Mouse (Mus musculus) neural tube, embryonic 14.5 days (tissue): Measurements from ENCODE around the gene Rhebl1. TPM values are rescaled to one million over a fixed set of nuclear protein-coding genes. Genes with fewer than 3 reads are reported as not detected.
A peak's percentile ranks its signal among the peaks of the same experiment; 100 is the strongest.
"Not testable (repeated sequence)": the region's sequence is repeated elsewhere in the genome, so short reads cannot be mapped to it uniquely, and the experiment has no call there.

Experiments
- ATAC-seq: fragments of 200-750 bp; cut with Nextera tagmentation; 2 replicates; pipeline ENCODE4 v1.8.0; 2017; ENCODE audit warnings: low read depth, mild to moderate bottlenecking, moderate TSS enrichment, moderate library complexity
- H3K27ac ChIP-seq: fragments of 300-500 bp; sonication (generic); 2 replicates; pipeline ENCODE4 v1.5.1; 2014; ENCODE audit warnings: low read depth, mild to moderate bottlenecking, control low read depth, low read length, moderate library complexity, mixed read lengths
- H3K27me3 ChIP-seq: fragments of 300-500 bp; sonication (generic); 2 replicates; pipeline ENCODE4 v1.6.1; 2014; ENCODE audit warnings: low read length; ENCODE audit not compliant: control insufficient read depth, insufficient read depth
- H3K36me3 ChIP-seq: fragments of 300-500 bp; sonication (generic); 2 replicates; pipeline ENCODE4 v1.6.1; 2014; ENCODE audit warnings: low read length, mixed read lengths; ENCODE audit not compliant: control insufficient read depth, insufficient read depth
- H3K4me1 ChIP-seq: fragments of 300-500 bp; sonication (generic); 2 replicates; pipeline ENCODE4 v1.6.1; 2014; ENCODE audit warnings: low read length; ENCODE audit not compliant: control insufficient read depth, insufficient read depth
- H3K4me2 ChIP-seq: fragments of 300-500 bp; sonication (generic); 2 replicates; pipeline ENCODE4 v1.6.1; 2014; ENCODE audit warnings: mild to moderate bottlenecking, low read depth, low read length, control low read depth
- H3K4me3 ChIP-seq: fragments of 300-500 bp; sonication (generic); 2 replicates; pipeline ENCODE4 v1.5.1; 2014; ENCODE audit warnings: low read depth, low read length, control low read depth, mixed read lengths
- H3K9ac ChIP-seq: fragments of 300-500 bp; sonication (generic); replicated peaks from 2 replicates; pipeline ENCODE4 v1.6.1; 2014; ENCODE audit warnings: low read depth, mild to moderate bottlenecking, control low read depth, low read length, mixed read lengths
- H3K9me3 ChIP-seq: fragments of 300-500 bp; sonication (generic); 2 replicates; pipeline ENCODE4 v1.6.1; 2016; ENCODE audit warnings: low read length; ENCODE audit not compliant: control insufficient read depth
- WGBS: fragments of 180-500 bp; shearing (Covaris S2); extraction: QIAGEN DNeasy Blood & Tissue Kit; methylation state at CpG from one replicate; pipeline ENCODE4 v1.1.7; 2014; 5-methylcytosine and 5-hydroxymethylcytosine counted together
- polyA plus RNA-seq: library from polyadenylated mRNA; unstranded; fragments of >200 nt; fragmentation: Nextera tagmentation; extraction: Ambion mirVana; gene quantifications from 2 replicates; pipeline ENCODE4 v1.2.1, GENCODE M21; 2014

Gene Rhebl1
- polyA plus RNA-seq, 1 experiment from 2014 or later: 21.3 TPM

DNA sequence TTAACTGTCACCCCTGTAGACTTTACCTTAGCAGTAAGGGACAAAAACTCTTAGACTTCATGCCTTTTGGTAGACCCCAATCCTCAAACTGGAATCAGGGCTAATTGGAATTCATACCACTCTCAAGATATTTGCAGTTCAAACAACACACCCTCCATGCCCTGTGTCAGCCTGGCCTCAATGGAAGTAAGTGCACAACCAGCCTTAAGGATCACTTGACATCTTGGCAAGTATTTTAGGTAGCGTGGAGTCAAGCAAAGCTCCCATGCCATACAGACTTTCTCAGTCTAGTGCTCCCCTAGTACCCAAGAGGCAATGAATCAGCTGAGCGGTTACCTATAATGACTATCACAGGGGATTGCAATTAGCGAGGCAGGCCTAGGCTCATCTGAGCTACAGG is 36.7 kb upstream of the Rhebl1 start:
- no peak overlapping the region for H3K9ac ChIP-seq
- peaks cover 20% of the 10 kb centered on the region for H3K4me1 ChIP-seq
- H3K4me3 ChIP-seq: no peak overlapping the region
- no peaks in the 10 kb centered on the region for H3K27me3 ChIP-seq
- no peak for ATAC-seq
- H3K36me3 ChIP-seq: peaks cover 9% of the 10 kb centered on the region; the same call in 1 of the 2 replicates
- H3K4me2 ChIP-seq: no peak overlapping the region
- H3K27ac ChIP-seq: no peak overlapping the region
- 60% methylated on average over 3 of the region's 3 CpGs for WGBS
- no peaks in the 10 kb centered on the region for H3K9me3 ChIP-seq

DNA sequence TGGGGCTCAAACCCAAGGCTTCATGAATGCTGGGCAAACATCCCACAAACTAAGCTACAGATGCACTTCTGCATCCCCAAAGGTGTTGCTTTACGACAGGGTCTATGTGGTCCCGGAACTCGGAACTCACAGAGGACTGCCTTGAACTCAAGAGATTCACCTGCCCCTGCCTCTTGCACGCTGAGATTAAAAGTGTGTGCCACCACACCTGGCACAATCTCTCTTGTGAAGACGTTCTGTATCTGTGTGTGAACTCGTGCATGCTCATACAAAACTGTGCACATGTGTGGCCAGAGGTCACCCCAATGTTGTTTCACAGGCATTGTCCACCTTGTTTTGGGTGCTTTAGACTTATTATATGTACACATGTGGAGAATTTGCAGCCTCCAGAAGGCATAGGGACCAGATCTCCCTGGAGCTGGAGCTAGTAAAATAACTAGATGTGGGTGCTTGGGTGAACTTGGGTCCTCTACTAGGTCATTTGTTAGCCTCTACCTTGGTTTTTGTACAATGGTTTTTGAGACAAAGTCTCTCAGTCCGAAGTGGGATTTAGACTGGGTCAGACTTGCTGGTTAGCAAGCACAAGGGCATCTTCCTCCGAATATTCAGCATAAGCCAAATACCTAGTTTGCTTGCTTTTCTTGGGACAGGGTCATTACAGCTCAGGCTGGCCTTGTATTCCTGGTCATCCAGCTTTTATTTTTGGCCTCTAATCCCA is 35.8 kb upstream of the Rhebl1 start:
- Histone ChIP-seq H3K27me3 (no peaks in the 10 kb centered on the region), H3K36me3 (peaks cover 9% of the 10 kb centered on the region; the same call in 1 of the 2 replicates), H3K9me3 (no peaks in the 10 kb centered on the region), H3K4me2 (no peak overlapping the region), H3K9ac (no peak overlapping the region), H3K4me1 (peaks cover 15% of the 10 kb centered on the region), H3K27ac (no peak overlapping the region), H3K4me3 (no peak overlapping the region)
- 51% methylated on average over 8 of the region's 8 CpGs for WGBS
- ATAC-seq: no peak

DNA sequence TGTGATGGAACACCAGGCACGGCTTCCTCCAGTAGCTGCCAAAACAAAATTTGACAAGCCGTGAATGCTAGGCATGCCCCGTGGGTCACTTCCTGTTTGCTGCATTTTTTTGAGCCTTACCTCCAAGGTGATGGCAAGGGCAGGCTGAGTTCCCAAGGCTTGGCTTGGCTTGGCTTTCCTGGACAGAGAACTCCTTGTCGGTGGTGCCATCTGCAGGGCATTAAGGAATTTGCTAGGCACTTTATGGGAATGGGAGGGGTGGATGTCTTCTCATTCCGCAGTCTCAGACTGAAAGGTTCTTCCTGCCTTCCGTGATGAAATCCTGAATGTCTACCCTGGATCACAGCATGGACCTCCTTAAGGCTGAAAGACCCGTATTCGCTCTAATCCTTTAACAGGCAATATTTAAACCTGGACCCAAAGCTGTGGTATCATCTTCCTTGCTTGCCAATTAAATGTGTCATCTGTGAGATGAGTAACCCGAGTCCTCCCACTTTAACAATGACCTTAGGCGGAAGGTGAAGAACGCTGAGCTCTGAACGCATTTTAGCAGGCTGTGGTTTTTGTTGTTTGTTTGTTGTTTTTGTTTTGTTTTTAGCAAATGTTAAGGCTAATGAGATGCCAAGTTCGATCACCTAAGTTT is 34.4 kb upstream of the Rhebl1 start:
- H3K4me1 ChIP-seq: peaks cover 9% of the 10 kb centered on the region
- no peak overlapping the region for H3K4me3 ChIP-seq
- no peak overlapping the region for H3K9ac ChIP-seq
- H3K27me3 ChIP-seq: no peaks in the 10 kb centered on the region
- no peak overlapping the region for H3K4me2 ChIP-seq
- no peak overlapping the region for H3K27ac ChIP-seq
- H3K36me3 ChIP-seq: peaks cover 9% of the 10 kb centered on the region; the same call in 1 of the 2 replicates
- no peaks in the 10 kb centered on the region for H3K9me3 ChIP-seq
- no peak; the same call in 1 of the 2 replicates for ATAC-seq
- WGBS: 19% methylated on average over 13 of the region's 13 CpGs

DNA sequence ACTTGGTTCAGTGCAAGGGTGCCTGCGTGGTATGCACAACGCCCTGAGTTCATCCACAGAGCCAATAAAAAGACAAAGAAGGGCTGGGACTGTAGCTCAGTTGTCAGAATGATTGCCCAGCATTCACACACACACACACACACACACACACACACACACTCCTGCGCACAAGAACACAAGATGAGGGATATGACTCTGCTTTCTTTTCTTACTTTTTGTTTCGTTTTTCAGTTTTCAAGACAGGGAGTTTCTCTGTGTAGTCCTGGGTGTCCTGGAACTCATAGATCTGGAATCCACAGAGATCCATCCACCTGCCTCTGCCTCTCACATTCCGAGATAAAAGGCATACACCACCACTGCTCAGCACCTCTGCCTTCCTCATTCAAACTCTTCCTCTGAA is 33.2 kb upstream of the Rhebl1 start:
- H3K4me3 ChIP-seq: no peak overlapping the region
- 78% methylated on average over 5 of the region's 5 CpGs for WGBS
- no peak overlapping the region for H3K4me2 ChIP-seq
- H3K27me3 ChIP-seq: no peaks in the 10 kb centered on the region
- peaks cover 6% of the 10 kb centered on the region; the same call in 1 of the 2 replicates for H3K4me1 ChIP-seq
- no peak overlapping the region for H3K9ac ChIP-seq
- ATAC-seq: no peak
- peaks cover 9% of the 10 kb centered on the region; the same call in 1 of the 2 replicates for H3K36me3 ChIP-seq
- H3K9me3 ChIP-seq: no peaks in the 10 kb centered on the region
- H3K27ac ChIP-seq: no peak overlapping the region

DNA sequence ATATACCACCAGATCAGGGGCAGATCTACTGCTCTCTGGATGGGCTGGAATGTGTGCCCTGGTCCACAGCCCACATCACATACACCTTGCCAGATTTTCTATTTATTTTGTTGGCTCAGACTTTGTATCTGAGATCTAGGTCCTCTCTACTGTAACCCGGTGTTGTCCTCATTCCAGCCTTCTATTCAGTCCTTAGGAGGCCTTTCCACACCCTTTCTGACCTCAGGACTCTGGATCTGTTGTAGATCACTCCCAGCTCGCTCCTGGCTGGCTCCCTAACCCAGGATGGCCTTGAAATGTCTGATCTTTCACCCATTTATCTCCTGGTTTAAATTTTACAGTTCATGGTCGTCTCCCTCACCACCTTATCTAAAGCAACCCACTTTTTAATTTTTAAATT is 30.3 kb upstream of the Rhebl1 start:
- Histone ChIP-seq H3K4me3 (no peak overlapping the region), H3K4me1 (no peaks in the 10 kb centered on the region), H3K4me2 (no peak overlapping the region), H3K27me3 (no peaks in the 10 kb centered on the region), H3K27ac (no peak overlapping the region), H3K36me3 (no peaks in the 10 kb centered on the region), H3K9ac (no peak overlapping the region), H3K9me3 (no peaks in the 10 kb centered on the region)
- no peak for ATAC-seq
- 84% methylated on average over 3 of the region's 3 CpGs for WGBS

DNA sequence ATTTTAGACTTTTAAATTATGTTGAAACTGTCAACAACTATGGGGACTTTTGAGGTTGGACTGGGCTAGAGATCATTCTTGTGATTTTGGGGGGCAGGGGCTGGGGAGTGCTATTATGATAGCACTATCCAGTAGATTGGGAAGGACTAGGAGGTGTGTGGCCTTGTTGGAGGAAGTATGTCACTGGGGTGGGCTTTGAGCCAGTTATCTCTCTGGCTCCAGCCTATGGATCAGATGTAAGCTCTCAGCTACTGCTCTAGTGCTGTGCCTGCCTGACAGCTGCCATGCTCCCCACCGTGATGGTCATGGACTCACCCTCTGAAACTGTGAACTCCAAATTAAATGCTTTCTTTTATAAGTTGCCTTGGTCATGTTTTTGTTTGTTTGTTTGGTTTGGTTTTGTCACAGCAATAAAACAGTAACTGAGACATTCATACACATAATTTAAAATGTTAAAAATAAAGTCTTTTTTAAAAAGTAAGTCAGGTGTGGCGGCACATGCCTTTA is 28.7 kb upstream of the Rhebl1 start:
- WGBS: 88% methylated on average over 2 of the region's 2 CpGs
- H3K9ac ChIP-seq: no peak overlapping the region
- H3K36me3 ChIP-seq: no peaks in the 10 kb centered on the region
- no peak overlapping the region for H3K27ac ChIP-seq
- H3K4me3 ChIP-seq: no peak overlapping the region
- H3K4me2 ChIP-seq: no peak overlapping the region
- no peak for ATAC-seq
- no peaks in the 10 kb centered on the region for H3K9me3 ChIP-seq
- H3K4me1 ChIP-seq: no peaks in the 10 kb centered on the region
- no peaks in the 10 kb centered on the region for H3K27me3 ChIP-seq

DNA sequence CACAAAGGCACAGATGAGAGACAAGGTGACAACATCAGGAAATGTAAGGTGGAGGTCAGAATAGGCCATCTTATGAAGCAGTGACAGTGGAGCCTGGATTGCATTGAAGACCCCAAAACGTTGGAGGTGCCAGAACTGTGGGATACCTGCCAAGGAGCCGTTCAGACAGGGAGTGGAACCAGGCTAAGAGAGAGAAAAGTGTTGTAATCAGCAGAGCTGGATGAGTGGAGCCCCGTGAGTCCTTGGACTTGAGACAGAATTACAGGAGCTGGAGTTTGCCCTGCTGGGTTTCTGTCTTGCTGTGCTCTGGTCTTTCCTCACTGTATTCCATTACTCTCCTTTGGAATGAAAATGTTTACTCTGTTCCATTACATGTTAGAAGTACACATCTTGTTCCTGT is 28.2 kb upstream of the Rhebl1 start:
- H3K4me1 ChIP-seq: no peaks in the 10 kb centered on the region
- no peak overlapping the region for H3K27ac ChIP-seq
- no peak overlapping the region for H3K4me2 ChIP-seq
- H3K27me3 ChIP-seq: peaks cover 2% of the 10 kb centered on the region; the same call in 1 of the 2 replicates
- no peaks in the 10 kb centered on the region for H3K9me3 ChIP-seq
- WGBS: 65% methylated on average over 3 of the region's 3 CpGs
- H3K36me3 ChIP-seq: no peaks in the 10 kb centered on the region
- H3K9ac ChIP-seq: no peak overlapping the region
- no peak overlapping the region for H3K4me3 ChIP-seq
- no peak for ATAC-seq

DNA sequence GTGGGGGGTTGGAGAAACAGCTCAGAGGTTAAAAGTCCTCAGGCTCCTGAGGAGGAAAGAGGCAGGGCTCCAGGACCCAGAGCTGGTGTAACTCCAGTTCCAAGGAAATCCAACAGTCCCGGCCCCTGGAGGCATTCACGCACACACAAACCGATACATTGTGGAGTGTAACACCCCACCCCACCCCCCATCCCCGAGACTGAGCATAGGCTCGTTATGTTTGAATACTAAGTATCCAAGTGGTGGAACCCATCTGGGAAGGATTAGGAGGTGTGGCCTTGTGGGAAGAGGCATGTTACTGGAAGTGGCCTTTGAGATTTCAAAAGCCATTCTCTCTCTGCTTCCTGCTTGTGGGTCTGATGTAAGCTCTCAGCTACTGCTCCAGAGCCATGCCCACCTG is 27.2 kb upstream of the Rhebl1 start:
- Histone ChIP-seq H3K36me3 (no peaks in the 10 kb centered on the region), H3K4me2 (no peak overlapping the region), H3K9ac (no peak overlapping the region), H3K4me3 (no peak overlapping the region), H3K27me3 (peaks cover 3% of the 10 kb centered on the region; the same call in 1 of the 2 replicates), H3K4me1 (peaks cover 3% of the 10 kb centered on the region; the same call in 1 of the 2 replicates), H3K9me3 (no peaks in the 10 kb centered on the region), H3K27ac (no peak overlapping the region)
- WGBS: 86% methylated on average over 5 of the region's 5 CpGs
- no peak for ATAC-seq

DNA sequence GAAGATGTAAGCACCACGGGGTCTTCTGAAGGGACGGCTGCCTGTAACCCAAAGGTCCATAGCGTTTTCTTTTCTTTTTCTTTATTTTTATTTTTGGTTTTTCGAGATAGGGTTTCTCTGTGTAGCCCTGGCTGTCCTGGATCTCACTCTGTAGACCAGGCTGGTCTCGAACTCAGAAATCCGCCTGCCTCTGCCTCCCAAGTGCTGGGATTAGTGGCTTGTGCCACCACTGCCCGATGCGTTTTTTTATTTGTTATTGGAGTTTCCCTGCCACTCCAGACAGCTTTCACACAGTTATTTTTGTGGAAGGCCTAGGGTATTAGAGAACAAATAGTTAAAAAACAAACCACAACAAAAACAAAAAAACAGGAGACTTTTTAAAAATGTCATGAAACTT is 24.2 kb upstream of the Rhebl1 start:
- 25% methylated on average over 8 of the region's 8 CpGs for WGBS
- H3K9ac ChIP-seq: peak overlapping the region; percentile 90; the same call in 1 of the 2 replicates
- not testable (repeated sequence) for H3K9me3 ChIP-seq, H3K27me3 ChIP-seq, H3K36me3 ChIP-seq, ATAC-seq
- peak overlapping the region; percentile 50 for H3K4me2 ChIP-seq
- H3K4me3 ChIP-seq: peak overlapping the region; percentile 88
- H3K4me1 ChIP-seq: peaks cover 17% of the 10 kb centered on the region
- H3K27ac ChIP-seq: peak overlapping the region; percentile 71; the same call in 1 of the 2 replicates
